Mouse (Mus musculus) urinary bladder, adult 2 months (tissue): ENCODE results near the gene Ipo5. TPM values are rescaled to one million over a fixed set of nuclear protein-coding genes. Genes with fewer than 3 reads are reported as not detected.

ENCODE experiments used
- DNase-seq: peaks from one replicate; pipeline ENCODE4 v3.0.0; 2022; ENCODE audit warnings: low spot score
- polyA plus RNA-seq: library from polyadenylated mRNA; depleted of rRNA; stranded (reverse); fragments of >200 nt; gene quantifications from 2 replicates; pipeline ENCODE4 v1.2.3, GENCODE M21; 2012

The Ipo5 gene
- polyA plus RNA-seq, 1 experiment, result 63.4 TPM

DNA sequence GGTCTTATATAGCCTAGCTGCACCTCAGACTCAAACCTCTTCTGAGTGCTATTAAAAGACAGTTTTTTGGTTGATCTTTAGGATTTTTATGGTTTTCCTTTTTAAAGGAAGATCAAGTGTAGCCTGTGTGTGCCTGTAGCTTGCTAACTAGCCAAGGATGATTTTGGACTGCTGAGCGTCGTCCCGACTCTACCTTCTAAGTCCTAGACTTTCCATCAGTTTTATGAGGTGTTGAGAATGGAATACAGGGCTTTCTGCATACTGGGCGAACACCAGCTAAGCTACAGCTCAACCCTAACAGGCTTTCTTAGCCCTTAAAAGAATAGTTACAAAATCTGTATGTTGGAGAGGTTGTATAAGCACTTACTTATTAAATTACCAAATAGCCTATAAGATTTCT, 13.0 kb downstream of the Ipo5 start:
- DNase-seq, result no peak

- no peak for DNase-seq
Measured at GRCm38 (mm10) chr14:120925731-120926585, 14.9 kb downstream of the Ipo5 start.

GRCm38 (mm10) chr14:120931236-120931635, 20.2 kb downstream of the Ipo5 start:
- no peak for DNase-seq

GRCm38 (mm10) chr14:120933624-120934023, 22.6 kb downstream of the Ipo5 start:
- no peak for DNase-seq

DNA sequence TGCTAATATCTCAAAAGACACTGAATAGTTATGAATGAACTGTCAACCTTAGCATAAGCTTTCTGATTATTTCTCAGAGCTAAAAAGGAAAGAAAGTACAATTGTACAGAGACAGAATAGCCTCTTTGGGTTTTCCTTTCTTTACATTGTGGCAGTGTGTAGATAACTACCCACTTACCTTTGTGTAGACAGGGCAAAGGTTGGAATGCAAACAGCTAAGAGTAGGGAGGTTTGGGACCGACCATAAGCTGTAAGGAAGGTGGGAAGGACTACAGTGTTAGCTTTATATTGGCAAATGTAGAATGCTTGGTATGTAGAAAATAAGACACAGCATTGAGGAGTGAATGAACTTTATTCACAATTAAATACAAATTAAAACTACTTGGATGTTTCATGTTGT, 26.1 kb downstream of the Ipo5 start:
- DNase-seq, result no peak

- no peak for DNase-seq
Measured at GRCm38 (mm10) chr14:120942803-120943202, 31.8 kb downstream of the Ipo5 start.

- DNase-seq, result no peak
Measured at GRCm38 (mm10) chr14:120945146-120945545, 34.1 kb downstream of the Ipo5 start.

GRCm38 (mm10) chr14:120947104-120947503, 36.1 kb downstream of the Ipo5 start:
- DNase-seq, result no peak

- no peak for DNase-seq
Measured at GRCm38 (mm10) chr14:120949002-120949401, 38.0 kb downstream of the Ipo5 start.

- DNase-seq, result no peak
Measured at GRCm38 (mm10) chr14:120950068-120950467, 39.0 kb downstream of the Ipo5 start.

- no peak for DNase-seq
Measured at GRCm38 (mm10) chr14:120952434-120952833, 41.4 kb downstream of the Ipo5 start.

DNA sequence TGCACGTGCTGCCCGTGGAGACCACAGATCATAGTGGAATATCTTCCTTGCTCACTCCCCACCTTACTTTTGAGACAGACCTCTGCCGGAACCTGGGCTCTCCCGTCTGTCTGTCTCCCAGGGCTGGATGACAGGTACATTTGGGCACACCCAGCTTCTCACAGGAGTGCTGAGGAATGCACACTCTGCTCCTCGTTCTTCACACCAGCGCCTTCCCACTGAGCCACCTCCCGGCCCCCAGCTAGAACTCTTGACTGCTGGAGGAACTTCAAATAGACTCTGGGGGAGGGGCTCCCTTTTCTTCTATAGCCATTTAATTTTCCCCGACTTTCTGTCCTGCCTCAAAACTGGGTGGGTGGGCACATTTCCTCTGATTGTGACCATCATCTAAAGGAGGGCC, 49.5 kb downstream of the Ipo5 start:
- no peak for DNase-seq

DNA sequence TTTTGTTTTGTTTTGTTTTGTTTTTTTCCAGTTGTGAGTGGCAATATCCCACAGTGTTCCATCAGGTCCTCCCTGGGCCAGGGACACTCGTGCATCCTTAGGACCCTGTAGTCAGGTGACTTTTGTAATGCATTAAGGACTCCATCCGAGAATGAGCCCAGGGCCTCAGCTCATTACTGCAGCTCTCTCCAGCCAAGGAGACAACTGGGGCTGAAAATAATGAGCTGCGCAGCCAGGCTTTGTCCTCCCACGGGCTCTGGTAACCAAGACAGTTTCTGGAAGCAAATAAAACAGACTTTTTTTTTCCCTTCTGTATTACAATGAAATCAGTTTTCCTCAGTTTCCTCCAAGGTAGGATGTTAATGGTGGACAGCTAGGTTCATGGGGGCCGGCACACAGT, 50.0 kb downstream of the Ipo5 start:
- DNase-seq, result no peak

GRCm38 (mm10) chr14:120967072-120967471, 56.0 kb downstream of the Ipo5 start:
- DNase-seq, result no peak

- no peak for DNase-seq
Measured at GRCm38 (mm10) chr14:120968723-120969122, 57.7 kb downstream of the Ipo5 start.

- no peak for DNase-seq
Measured at GRCm38 (mm10) chr14:120969673-120970072, 58.6 kb downstream of the Ipo5 start.

DNA sequence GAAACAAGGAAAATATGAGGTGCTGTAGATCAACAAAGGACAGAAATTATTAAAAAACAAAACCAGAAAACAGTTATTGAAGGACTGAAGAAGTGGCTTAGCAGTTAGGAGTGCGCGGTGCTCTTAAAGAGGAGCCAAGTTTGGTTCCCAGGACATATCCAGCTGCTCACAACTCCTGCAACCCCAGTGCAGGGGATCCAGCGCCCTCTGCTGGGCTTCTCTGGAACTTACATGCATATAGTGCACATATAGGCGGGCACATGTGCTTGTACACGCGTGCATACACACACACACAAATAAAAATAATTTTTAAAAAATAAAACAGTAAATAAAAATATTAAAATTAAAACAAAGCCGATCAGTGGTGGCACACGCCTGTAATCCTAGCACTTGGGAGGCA, 59.6 kb downstream of the Ipo5 start:
- no peak for DNase-seq

DNA sequence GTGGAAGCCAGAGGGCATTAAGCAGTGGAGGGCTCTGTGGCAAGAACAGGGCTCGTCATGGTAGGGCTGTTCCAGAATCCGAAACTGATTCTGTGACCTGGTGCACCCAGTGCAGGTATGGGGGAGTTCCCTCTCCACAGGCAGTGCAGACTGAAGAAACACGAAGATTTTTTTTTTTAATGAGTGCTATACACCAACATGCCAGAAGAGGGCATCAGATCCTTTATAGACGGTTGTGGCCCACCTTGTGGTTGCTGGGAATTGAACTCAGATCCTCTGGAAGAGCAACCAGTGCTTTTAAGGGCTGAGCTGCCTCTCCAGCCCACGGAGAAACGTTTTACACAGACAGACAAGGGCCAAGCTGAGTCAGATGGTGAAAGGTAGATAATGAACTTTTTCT, 60.3 kb downstream of the Ipo5 start:
- no peak for DNase-seq

GRCm38 (mm10) chr14:120979559-120979958, 68.5 kb downstream of the Ipo5 start:
- DNase-seq, result no peak

GRCm38 (mm10) chr14:120989126-120989525, 78.1 kb downstream of the Ipo5 start:
- no peak for DNase-seq
